Mouse (Mus musculus): ENCODE results near the gene Irf7.

- TF ChIP-seq CTCF (IDR thresholded peaks at IDR 0.05; ENCODE audit: borderline replicate concordance, control insufficient read depth, extremely low read depth, insufficient read depth, low read length, poor library complexity) = no peak
- TF ChIP-seq POLR2A (IDR thresholded peaks at IDR 0.05; ENCODE audit: control insufficient read depth, extremely low read depth, insufficient read depth, low read length, poor library complexity) = no peak
Observed at GRCm38 (mm10) chr7:141218141-141218540, 48.1 kb downstream of the Irf7 start.
